Mouse (Mus musculus): ENCODE data around the gene Nup188.

The Nup188 gene

GRCm38 (mm10) chr2:30285416-30286181 lies 598 bp upstream of the Nup188 start:
- DNase-seq = no peak

- DNase-seq = no peak
Observed at GRCm38 (mm10) chr2:30287027-30287373, 803 bp downstream of the Nup188 start.

- DNase-seq = no peak
Observed at GRCm38 (mm10) chr2:30299525-30299924, 13.3 kb downstream of the Nup188 start.

- no peak for DNase-seq
Observed at GRCm38 (mm10) chr2:30299966-30300365, 13.8 kb downstream of the Nup188 start.

GRCm38 (mm10) chr2:30306087-30306486 lies 19.9 kb downstream of the Nup188 start:
- no peak for DNase-seq

- DNase-seq = no peak
Observed at GRCm38 (mm10) chr2:30309351-30309750, 23.2 kb downstream of the Nup188 start.

- DNase-seq = no peak
Observed at GRCm38 (mm10) chr2:30311481-30311880, 25.3 kb downstream of the Nup188 start.

- DNase-seq = no peak
Observed at GRCm38 (mm10) chr2:30316136-30316535, 29.9 kb downstream of the Nup188 start.

- DNase-seq = no peak
Observed at GRCm38 (mm10) chr2:30316955-30317354, 30.8 kb downstream of the Nup188 start.

- no peak for DNase-seq
Observed at GRCm38 (mm10) chr2:30319260-30319659, 33.1 kb downstream of the Nup188 start.

- no peak for DNase-seq
Observed at GRCm38 (mm10) chr2:30323111-30323510, 36.9 kb downstream of the Nup188 start.

GRCm38 (mm10) chr2:30325296-30325695 lies 39.1 kb downstream of the Nup188 start:
- no peak for DNase-seq

GRCm38 (mm10) chr2:30327276-30327675 lies 41.1 kb downstream of the Nup188 start:
- DNase-seq = no peak

GRCm38 (mm10) chr2:30328791-30329190 lies 42.6 kb downstream of the Nup188 start:
- DNase-seq = no peak

GRCm38 (mm10) chr2:30335324-30335723 lies 49.1 kb downstream of the Nup188 start:
- DNase-seq = no peak

GRCm38 (mm10) chr2:30336174-30336915 lies 50.1 kb downstream of the Nup188 start:
- DNase-seq = no peak

GRCm38 (mm10) chr2:30337179-30337578 lies 51.0 kb downstream of the Nup188 start:
- no peak for DNase-seq

- no peak for DNase-seq
Observed at GRCm38 (mm10) chr2:30342061-30342460, 55.9 kb downstream of the Nup188 start.

- no peak for DNase-seq
Observed at GRCm38 (mm10) chr2:30342544-30342943, 56.3 kb downstream of the Nup188 start.

- no peak for DNase-seq
Observed at GRCm38 (mm10) chr2:30343601-30344137, 57.5 kb downstream of the Nup188 start.

- no peak for DNase-seq
Observed at GRCm38 (mm10) chr2:30345971-30346676, 59.9 kb downstream of the Nup188 start.

GRCm38 (mm10) chr2:30349196-30349595 lies 63.0 kb downstream of the Nup188 start:
- DNase-seq = no peak

- DNase-seq = no peak
Observed at GRCm38 (mm10) chr2:30351149-30351548, 65.0 kb downstream of the Nup188 start.

Measured in kidney, adult 18-20 months (tissue).